In genomic region chr6:30276882-30277281, GRCm38 (mm10) we compare ENCODE assay signal across 13 mouse cellular contexts. TPM values are rescaled to one million over a fixed set of nuclear protein-coding genes. Genes with fewer than 3 reads are reported as not detected.
A peak's percentile ranks its signal among the peaks of the same experiment; 100 is the strongest.
DNase-seq lines count a peak whose midpoint lies in the region; ATAC-seq and TF ChIP-seq lines count a peak whose summit lies in the region.
"Had no signal": no experiment of that assay in that cellular context is flagged by ENCODE, and none has a peak within 500 bp of the region (broad histone marks: within the 10 kb centered on the region; RNA-seq: fewer than 3 reads in every experiment).

No protein-coding gene starts in this region.

- WGBS in heart, embryonic 13.5 days, result 82% methylated on average over 7 of the region's 7 CpGs
- 90% methylated on average over 7 of the region's 7 CpGs for WGBS in limb, embryonic 15.5 days
- WGBS in limb, embryonic 10.5 days, result 92% methylated on average over 7 of the region's 7 CpGs
- whole genome bisulfite sequencing in stomach, postnatal 0 days, result 62% methylated on average over 7 of the region's 7 CpGs

- H3K36me3 ChIP-seq in heart, embryonic 13.5 days, result peaks cover 88% of the 10 kb centered on the region
- peaks cover 32% of the 10 kb centered on the region for H3K36me3 ChIP-seq in limb, embryonic 15.5 days
- peaks cover 86% of the 10 kb centered on the region for H3K36me3 ChIP-seq in limb, embryonic 10.5 days
- H3K36me3 ChIP-seq in stomach, postnatal 0 days (ENCODE audit: control insufficient read depth, insufficient read depth, low read length), result peaks cover 3% of the 10 kb centered on the region; the same call in 1 of the 2 replicates

- H3K27ac ChIP-seq in heart, embryonic 13.5 days (replicated peaks), result peak overlapping the region; percentile 34; the same call in 1 of the 2 replicates
- 0 out of 2 replicates have a peak overlapping the region, but pooled peaks have one; percentile 33 for H3K27ac ChIP-seq in limb, embryonic 15.5 days
- no peak overlapping the region for H3K27ac ChIP-seq in limb, embryonic 10.5 days
- peak overlapping the region; percentile 83 for H3K27ac ChIP-seq in brown adipose tissue, adult 24 weeks (replicated peaks; ENCODE audit: low read depth, low read length)
- no peak overlapping the region for H3K27ac ChIP-seq in stomach, postnatal 0 days (replicated peaks)
- H3K27ac ChIP-seq: embryonic facial prominence, embryonic 12.5 days; forebrain, embryonic 15.5 days; hindbrain, embryonic 15.5 days had no signal

- no peak overlapping the region for H3K4me2 ChIP-seq in heart, embryonic 13.5 days
- no peak overlapping the region for H3K4me2 ChIP-seq in limb, embryonic 15.5 days
- H3K4me2 ChIP-seq in stomach, postnatal 0 days (replicated peaks; ENCODE audit: low read depth), result no peak overlapping the region
- H3K4me2 ChIP-seq: embryonic facial prominence, embryonic 12.5 days; forebrain, embryonic 15.5 days; hindbrain, embryonic 15.5 days had no signal

- no peak for ATAC-seq in heart, embryonic 13.5 days (ENCODE audit: extremely low read depth, insufficient number of reproducible peaks, low FRiP score, low TSS enrichment)
- no peak for ATAC-seq in limb, embryonic 15.5 days (ENCODE audit: insufficient number of reproducible peaks, low FRiP score, low TSS enrichment, low read depth)
- ATAC-seq in stomach, postnatal 0 days (ENCODE audit: low FRiP score, low TSS enrichment), result peak; percentile 57; the same call in 1 of the 2 replicates
- ATAC-seq: forebrain, embryonic 15.5 days; intestine, embryonic 16.5 days had no signal

- H3K4me1 ChIP-seq in heart, embryonic 13.5 days, result peaks cover 67% of the 10 kb centered on the region
- peaks cover 8% of the 10 kb centered on the region for H3K4me1 ChIP-seq in limb, embryonic 15.5 days
- no peaks in the 10 kb centered on the region for H3K4me1 ChIP-seq in limb, embryonic 10.5 days
- H3K4me1 ChIP-seq in brown adipose tissue, adult 24 weeks (ENCODE audit: control insufficient read depth, insufficient read depth, insufficient read length, low read length), result peaks cover 20% of the 10 kb centered on the region
- no peaks in the 10 kb centered on the region for H3K4me1 ChIP-seq in stomach, postnatal 0 days (replicated peaks; ENCODE audit: control insufficient read depth, insufficient read depth)

- no peak overlapping the region for H3K9ac ChIP-seq in heart, embryonic 13.5 days
- H3K9ac ChIP-seq in limb, embryonic 15.5 days, result no peak overlapping the region
- no peak overlapping the region for H3K9ac ChIP-seq in stomach, postnatal 0 days (ENCODE audit: low read length)
- H3K9ac ChIP-seq: embryonic facial prominence, embryonic 12.5 days; forebrain, embryonic 15.5 days; hindbrain, embryonic 15.5 days had no signal

- TF ChIP-seq CTCF in stomach, postnatal 0 days (IDR thresholded peaks at IDR 0.05; ENCODE audit: low read depth), result no peak

- DNase-seq in heart, adult 8-10 months (ENCODE audit: low spot score), result no peak
- no peak for DNase-seq in limb, embryonic 10.5 days (ENCODE audit: low spot score)
- DNase-seq in stomach, postnatal 0 days (ENCODE audit: low spot score), result no peak
- no peak for DNase-seq in spleen, adult 12 weeks (ENCODE audit: low spot score)
- DNase-seq: adrenal gland, adult 2 months; cerebellum, adult 2 months had no signal

- H3K9me3 ChIP-seq in heart, embryonic 13.5 days, result no peaks in the 10 kb centered on the region
- no peaks in the 10 kb centered on the region for H3K9me3 ChIP-seq in limb, embryonic 15.5 days
- no peaks in the 10 kb centered on the region for H3K9me3 ChIP-seq in limb, embryonic 10.5 days (replicated peaks)
- no peaks in the 10 kb centered on the region for H3K9me3 ChIP-seq in stomach, postnatal 0 days (ENCODE audit: control insufficient read depth, low read length)
- H3K9me3 ChIP-seq: embryonic facial prominence, embryonic 12.5 days; forebrain, embryonic 15.5 days; hindbrain, embryonic 15.5 days had no signal

- no peak for TF ChIP-seq EP300 in stomach, postnatal 0 days (optimal IDR thresholded peaks at IDR 0.05)

- no peak overlapping the region for H3K4me3 ChIP-seq in heart, embryonic 13.5 days
- H3K4me3 ChIP-seq in limb, embryonic 15.5 days, result no peak overlapping the region
- H3K4me3 ChIP-seq in limb, embryonic 10.5 days, result no peak overlapping the region
- H3K4me3 ChIP-seq in brown adipose tissue, adult 24 weeks (ENCODE audit: insufficient read depth, low read depth, low read length), result no peak overlapping the region
- H3K4me3 ChIP-seq in stomach, postnatal 0 days (ENCODE audit: low read depth, low read length), result no peak overlapping the region
- H3K4me3 ChIP-seq: embryonic facial prominence, embryonic 12.5 days; forebrain, embryonic 15.5 days; hindbrain, embryonic 15.5 days had no signal

- no peaks in the 10 kb centered on the region for H3K27me3 ChIP-seq in heart, embryonic 13.5 days (replicated peaks)
- no peaks in the 10 kb centered on the region for H3K27me3 ChIP-seq in limb, embryonic 15.5 days
- no peaks in the 10 kb centered on the region for H3K27me3 ChIP-seq in limb, embryonic 10.5 days (ENCODE audit: low read depth, poor library complexity, severe bottlenecking)
- H3K27me3 ChIP-seq in stomach, postnatal 0 days (ENCODE audit: control insufficient read depth, insufficient read depth, low read length), result no peaks in the 10 kb centered on the region
- H3K27me3 ChIP-seq: embryonic facial prominence, embryonic 12.5 days; forebrain, embryonic 15.5 days; hindbrain, embryonic 15.5 days had no signal

RNA-seq across cellular contexts. Expression of gene Ube2h, which starts 27.5 kb away (rescaled TPM):
- 46.6 and 49.8 TPM in 2 replicates for polyA plus RNA-seq in heart, embryonic 13.5 days (2015; fragmentation: Nextera tagmentation; extraction: Ambion mirVana)
- 10 to 100 TPM; 59.8 to 73.0 (median 62.5) TPM for total RNA-seq in heart, adult 8-10 months (2022)
- 40.2 and 41.8 TPM in 2 replicates for polyA plus RNA-seq in limb, embryonic 15.5 days (2015; fragmentation: Nextera tagmentation; extraction: Ambion mirVana)
- polyA plus RNA-seq in limb, embryonic 10.5 days (2016; fragmentation: Nextera tagmentation; extraction: Ambion mirVana), result 31.9 and 41.2 TPM in 2 replicates
- polyA plus RNA-seq in brown adipose tissue, adult 24 weeks (2012; ENCODE audit: insufficient read depth, insufficient read length, missing spikeins), result 58.7 and 69.2 TPM in 2 replicates
- polyA plus RNA-seq in stomach, postnatal 0 days (2015; fragmentation: Nextera tagmentation; extraction: Ambion mirVana), result 25.2 and 28.8 TPM in 2 replicates

Comparison
In these comparisons a context has a peak if more than half of its experiments do, and no peak if none do; other contexts are left out.
1. H3K27ac ChIP-seq: peak in heart, embryonic 13.5 days (single experiment), limb, embryonic 15.5 days (single experiment) and brown adipose tissue, adult 24 weeks (single experiment); none in limb, embryonic 10.5 days (single experiment) and stomach, postnatal 0 days (single experiment).